Mouse (Mus musculus) spleen, postnatal 4 days (tissue): ENCODE measurements around the gene Tfdp2.
"Not testable (repeated sequence)": the region's sequence is repeated elsewhere in the genome, so short reads cannot be mapped to it uniquely, and the experiment has no call there.

Experiments used
- DNase-seq, 2 experiments: peaks; one replicate each; pipeline ENCODE4 v3.0.0; 2022; ENCODE audit warnings: low spot score in 2 of 2

Gene Tfdp2

DNA sequence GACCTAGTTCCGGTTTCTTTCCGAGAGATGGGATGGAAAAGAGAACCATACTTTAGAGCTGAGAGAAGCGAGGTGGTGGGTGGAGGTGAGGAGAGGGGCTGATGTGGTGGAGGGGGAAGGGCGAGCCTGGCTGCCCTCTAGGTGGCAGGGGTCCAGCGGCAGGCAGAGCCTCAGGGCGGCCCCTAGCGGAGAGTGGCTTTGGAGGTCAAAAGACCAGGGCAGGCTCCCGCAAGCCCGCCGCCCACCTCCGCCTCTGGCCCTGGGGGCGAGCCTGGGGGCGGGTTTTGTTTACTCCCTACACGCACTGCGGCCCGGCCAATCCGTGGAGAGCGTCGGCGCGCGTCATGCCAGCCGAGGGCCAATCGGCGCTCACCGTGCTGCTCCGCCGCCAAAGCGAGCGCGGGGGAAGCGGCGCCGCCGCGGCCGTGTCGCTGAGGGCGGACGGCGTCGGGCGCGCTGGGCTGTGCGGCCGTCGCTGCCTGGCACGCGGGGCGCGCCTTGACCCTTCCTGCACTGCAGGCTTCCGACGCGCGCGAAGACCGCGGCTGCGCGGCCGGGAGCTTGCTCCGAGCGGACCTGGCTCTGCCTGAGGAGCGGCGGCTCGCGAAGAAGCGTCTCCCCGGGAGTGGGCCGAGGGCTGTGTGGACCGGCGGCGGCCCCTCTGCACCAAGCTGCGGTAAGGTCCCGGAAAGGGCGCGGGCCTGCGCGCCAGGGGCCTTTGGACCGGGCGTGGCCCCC lies at the start of gene Tfdp2:
Gene Tfdp2, plus strand, starts transcription at position 391 of the 738 bp plus-strand sequence.
- peak; percentile 86 to 93 for DNase-seq

- no peak for DNase-seq
Observed at GRCm38 (mm10) chr9:96152801-96153200, 43.3 kb upstream of the Tfdp2 start.

- DNase-seq: no peak
Observed at GRCm38 (mm10) chr9:96158431-96158830, 37.6 kb upstream of the Tfdp2 start.

DNA sequence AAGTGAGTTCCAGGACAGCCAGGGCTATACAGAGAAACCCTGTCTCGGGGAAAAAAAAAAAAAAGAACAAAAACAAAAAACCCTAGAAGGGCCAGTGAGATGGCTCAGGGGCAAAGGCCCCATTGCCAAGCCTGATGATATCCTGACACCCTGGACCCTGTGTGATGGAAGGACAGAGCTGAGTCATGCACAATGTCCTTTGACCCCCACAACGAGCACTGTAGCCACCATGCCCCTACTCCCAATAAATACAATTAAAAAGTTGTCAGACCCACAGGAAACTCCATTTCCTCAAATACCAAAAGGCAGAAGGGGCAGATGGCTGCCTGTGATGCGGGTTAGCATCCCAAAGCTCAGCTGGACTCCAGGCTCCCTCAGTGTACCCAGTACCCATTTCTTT lies 37.0 kb upstream of the Tfdp2 start:
- DNase-seq: no peak

DNA sequence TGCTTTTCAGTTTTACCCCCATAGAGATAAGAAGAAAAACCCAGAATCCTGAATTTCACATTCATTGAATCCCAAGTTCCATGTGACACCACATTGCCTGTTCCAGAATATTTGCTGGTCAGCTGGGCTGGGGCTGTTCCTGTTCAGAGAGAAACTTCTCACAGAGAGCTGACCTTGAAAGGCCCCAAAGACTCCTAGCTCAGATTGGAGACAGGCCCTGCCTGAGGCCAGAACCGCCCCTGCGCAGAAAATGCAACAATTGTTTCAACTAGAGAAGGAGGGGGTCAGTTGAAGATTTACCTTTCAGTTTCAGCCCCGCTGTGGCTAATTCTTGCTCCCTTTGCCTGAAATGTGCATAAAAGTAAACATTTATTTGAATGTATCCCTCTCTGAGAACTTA lies 35.3 kb upstream of the Tfdp2 start:
- no peak for DNase-seq

DNA sequence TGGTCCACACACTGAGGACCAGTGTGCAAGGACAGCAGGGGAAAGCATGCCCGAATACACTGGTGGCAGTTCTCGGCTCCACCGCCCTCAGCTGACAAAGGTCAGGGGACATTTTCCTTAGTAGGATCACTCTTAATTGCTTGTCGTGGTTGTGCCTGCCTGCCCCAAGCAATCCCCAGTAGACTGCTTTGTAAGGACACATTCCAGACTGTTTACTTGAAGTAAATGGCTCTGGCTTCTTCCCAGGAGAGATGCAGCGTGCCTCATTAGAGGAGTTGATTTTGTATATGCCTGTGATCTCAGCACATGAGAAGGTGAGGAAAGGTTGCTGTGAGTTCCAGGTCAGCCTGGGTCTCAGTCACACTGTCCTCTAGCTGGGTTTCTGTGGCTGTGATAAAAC lies 33.7 kb upstream of the Tfdp2 start:
- DNase-seq: no peak

- DNase-seq: no peak
Observed at GRCm38 (mm10) chr9:96163443-96163842, 32.6 kb upstream of the Tfdp2 start.

DNA sequence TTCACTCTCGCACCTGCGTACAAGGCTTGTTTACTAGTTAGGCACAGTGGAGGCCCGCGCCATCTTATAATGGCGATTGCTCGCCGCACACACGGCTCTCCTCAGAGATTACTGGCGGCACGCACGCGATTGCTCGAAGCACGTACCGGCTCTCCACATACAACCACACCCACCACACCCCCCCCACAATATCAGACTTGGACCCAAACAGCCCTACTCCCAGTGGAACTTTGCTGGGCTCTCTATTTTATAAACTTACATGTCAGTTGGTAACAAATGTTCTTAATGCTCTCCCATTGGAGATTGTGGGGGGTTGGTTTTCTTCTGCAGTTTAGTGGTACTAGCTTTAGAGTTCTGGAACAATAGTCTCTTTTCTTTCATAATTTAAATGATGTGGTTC lies 32.1 kb upstream of the Tfdp2 start:
- DNase-seq: not testable (repeated sequence)

- peak; percentile 72 to 90 for DNase-seq
Observed at GRCm38 (mm10) chr9:96167168-96167585, 28.9 kb upstream of the Tfdp2 start.

DNA sequence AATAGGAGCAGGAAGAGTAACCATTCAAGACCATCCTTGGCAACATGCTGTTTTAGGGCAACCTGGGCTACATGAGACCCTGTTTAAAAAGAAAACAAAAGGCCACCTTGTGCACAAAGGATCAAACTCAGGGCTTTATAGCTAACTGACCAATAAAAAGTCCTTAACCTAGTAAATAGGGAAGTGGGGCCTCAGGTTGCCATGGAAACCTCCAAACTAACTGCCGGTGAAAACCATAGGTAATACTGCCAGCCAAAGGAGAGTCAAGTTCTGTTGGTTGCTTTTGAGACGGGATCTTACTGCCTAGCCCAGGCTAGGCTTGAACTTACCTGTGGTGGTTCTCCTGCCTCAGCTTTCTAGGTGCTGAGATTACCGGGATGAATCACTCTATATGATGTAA lies 25.5 kb upstream of the Tfdp2 start:
- DNase-seq: no peak

GRCm38 (mm10) chr9:96184909-96185308 lies 11.2 kb upstream of the Tfdp2 start:
- DNase-seq: no peak

DNA sequence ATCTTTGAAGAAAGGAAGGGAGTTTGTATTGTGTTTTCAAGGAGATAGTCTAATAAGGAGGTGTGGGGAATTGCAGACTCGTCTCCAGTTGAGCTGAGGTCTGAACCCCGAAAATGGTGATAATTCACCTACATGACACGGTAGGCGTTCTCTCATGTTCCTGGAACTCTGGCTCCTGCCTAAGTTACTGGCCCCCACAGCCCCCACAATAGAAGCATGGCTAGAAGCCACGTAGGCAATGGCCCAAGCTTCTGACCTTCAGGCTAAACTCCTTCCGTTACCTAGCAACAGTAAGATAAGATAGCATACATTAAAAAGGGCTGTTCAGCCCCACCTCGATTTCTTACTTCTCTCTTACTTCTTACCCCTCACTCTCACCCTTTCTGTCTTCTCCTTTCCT lies 9.4 kb upstream of the Tfdp2 start:
- no peak for DNase-seq

- DNase-seq: peak; percentile 49 to 78
Observed at GRCm38 (mm10) chr9:96196636-96197181, 634 bp downstream of the Tfdp2 start.

GRCm38 (mm10) chr9:96197806-96198205 lies 1.7 kb downstream of the Tfdp2 start:
- no peak for DNase-seq

DNA sequence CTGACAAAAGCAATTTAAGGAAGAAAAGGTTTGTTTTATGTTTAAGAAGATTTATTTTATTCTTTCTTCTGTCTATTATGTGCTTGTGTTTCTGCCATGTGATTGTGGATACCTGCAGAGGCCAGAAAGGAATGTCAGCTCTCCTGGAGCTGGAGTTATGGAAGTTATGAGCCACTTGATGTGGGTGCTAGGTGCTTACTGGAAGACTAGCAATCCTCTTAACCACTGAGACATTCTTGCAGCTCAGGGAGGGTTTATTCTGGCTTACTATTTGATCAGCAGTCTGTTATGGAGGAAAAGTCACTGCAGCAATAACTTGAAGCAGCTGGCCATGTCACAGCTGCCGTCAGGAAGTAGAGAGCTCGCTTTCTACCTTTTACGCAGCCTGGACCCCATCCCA lies 7.6 kb downstream of the Tfdp2 start:
- no peak for DNase-seq

DNA sequence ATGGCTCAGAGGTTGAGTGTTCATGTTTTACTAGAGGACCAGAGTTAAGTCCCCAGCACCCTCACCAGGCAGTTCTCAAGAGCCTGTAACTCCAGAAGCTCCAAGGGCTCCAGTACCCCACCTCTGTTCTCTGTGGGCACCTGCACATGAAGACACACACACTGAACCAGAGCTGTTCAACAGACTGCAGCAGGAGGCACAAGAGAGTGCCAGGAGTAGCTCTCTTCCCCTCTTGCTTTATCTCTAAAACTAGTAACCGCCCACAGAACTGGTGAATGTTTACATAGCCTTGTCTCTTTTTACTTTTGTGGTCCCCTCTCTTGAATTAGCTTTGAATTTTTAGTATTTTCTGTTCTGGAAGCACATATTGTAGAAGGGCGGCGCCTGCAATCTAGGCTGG lies 11.4 kb downstream of the Tfdp2 start:
- DNase-seq: no peak

DNA sequence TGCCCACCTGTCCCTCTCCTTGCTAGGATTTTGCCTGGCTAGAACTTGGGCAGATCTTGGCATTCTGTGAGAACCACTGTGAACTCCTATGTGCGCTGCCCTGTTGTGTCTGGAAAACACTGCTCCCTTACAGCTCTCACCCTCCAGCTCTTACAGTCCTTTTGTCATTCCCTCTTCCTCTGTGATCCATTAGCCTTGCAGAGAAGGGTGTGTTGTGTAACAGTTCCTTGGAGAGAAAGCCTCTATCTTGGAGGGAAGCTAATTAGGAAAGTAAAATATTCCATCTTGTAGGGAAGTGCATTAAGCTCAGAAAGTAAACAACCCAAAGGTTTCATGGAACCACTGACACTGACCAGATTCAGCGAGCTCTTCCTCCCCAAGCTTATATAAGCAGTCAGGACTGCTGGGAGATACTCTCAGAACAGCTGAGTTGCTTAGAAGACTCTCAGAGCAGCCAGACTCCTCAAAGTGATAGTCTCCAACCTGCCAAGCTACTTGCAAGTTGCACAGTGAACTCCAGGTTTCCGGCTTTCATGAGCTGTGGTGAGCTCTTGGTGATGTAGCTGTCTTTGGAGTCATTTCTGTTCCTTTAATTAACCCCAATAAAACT lies 17.1 kb downstream of the Tfdp2 start:
- no peak for DNase-seq

DNA sequence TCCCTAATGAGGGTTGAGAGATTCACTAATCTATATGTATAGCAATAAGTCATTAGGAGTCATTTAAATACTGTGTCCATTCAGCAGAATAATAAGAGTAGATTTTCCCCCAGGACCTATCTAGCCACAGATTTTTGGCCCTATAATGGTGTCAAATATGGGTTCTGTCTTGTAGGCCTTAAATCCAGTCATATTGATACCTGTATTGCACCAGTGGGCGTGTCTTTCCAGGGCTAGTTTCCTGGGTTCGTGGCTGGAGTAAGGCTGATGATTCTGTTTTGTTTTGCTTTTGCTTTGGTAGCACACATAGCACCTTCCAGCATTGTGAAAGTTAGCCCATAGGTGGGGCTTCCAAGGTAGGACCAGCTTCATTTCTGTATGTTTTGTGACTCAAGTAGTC lies 18.1 kb downstream of the Tfdp2 start:
- no peak for DNase-seq

GRCm38 (mm10) chr9:96217299-96217698 lies 21.2 kb downstream of the Tfdp2 start:
- no peak for DNase-seq

GRCm38 (mm10) chr9:96217799-96218198 lies 21.7 kb downstream of the Tfdp2 start:
- no peak for DNase-seq

- no peak for DNase-seq
Observed at GRCm38 (mm10) chr9:96219114-96219669, 23.1 kb downstream of the Tfdp2 start.

DNA sequence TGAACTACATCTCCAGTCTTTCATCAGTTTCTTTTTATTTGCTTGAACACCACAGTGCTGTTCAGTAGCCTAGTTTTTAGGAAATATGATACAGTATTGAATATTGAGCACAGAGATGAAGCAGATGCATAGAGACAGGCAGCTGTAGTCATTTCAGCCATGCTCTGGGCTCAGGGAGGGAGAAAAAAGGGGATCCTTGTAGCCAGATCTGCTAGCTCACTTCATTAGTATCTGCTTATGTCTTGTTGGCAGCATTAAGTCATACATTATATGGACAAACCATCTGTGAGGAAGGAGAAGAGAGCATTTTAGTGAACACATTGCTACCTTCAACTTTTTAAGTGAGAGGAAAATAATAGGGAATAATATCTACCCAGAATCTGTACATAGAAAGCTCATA lies 24.3 kb downstream of the Tfdp2 start:
- DNase-seq: no peak

DNA sequence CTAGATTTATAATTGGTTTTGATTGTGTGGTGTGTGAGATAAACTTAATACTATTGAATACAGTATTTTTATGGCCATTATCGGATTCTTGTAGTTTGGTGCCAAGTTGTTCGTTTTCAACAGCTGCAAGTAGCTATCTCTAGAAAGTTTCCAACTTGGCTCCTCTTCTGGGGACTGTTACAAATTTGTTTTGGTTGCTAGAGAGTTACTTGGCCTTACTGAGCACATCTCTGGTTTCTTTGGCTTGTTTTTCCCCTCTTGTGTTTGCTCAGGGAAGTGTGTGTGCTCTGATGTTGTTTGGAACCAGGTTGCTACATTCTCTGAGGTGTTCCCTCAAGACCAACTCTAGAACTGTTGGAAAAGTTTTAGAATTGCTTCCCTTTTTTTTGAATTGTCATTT lies 27.2 kb downstream of the Tfdp2 start:
- DNase-seq: peak in 1 of 2 experiments; percentile 18
